Mouse (Mus musculus) macrophage (primary cell): ENCODE measurements around the gene Memo1. TPM values are rescaled to one million over a fixed set of nuclear protein-coding genes. Genes with fewer than 3 reads are reported as not detected.

Experiments
- H3K27ac ChIP-seq: fragments of 350-480 bp; formaldehyde crosslinking; 2 replicates; pipeline ENCODE4 v1.9.0; 2021
- H3K36me3 ChIP-seq: fragments of 350-480 bp; formaldehyde crosslinking; 2 replicates; pipeline ENCODE4 v1.9.0; 2021; ENCODE audit errors: inconsistent target
- H3K4me3 ChIP-seq: fragments of 350-480 bp; formaldehyde crosslinking; 2 replicates; pipeline ENCODE4 v1.9.0; 2021; ENCODE audit errors: inconsistent target
- H3K79me2 ChIP-seq: fragments of 350-480 bp; formaldehyde crosslinking; 2 replicates; pipeline ENCODE4 v1.9.0; 2021; ENCODE audit errors: inconsistent target
- WGBS: methylation state at CpG from one replicate; pipeline ENCODE4 v1.1.7; 2026; ENCODE audit warnings: inconsistent platforms; ENCODE audit not compliant: missing documents; 5-methylcytosine and 5-hydroxymethylcytosine counted together
- polyA plus RNA-seq: library from polyadenylated mRNA; stranded (reverse); fragments of 250-400 nt; gene quantifications from 3 replicates; pipeline ENCODE4 v1.2.4, GENCODE M21; 2018; ENCODE audit warnings: inconsistent platforms

Gene Memo1
- polyA plus RNA-seq, 1 experiment from 2014 or later: 43.0 TPM

DNA sequence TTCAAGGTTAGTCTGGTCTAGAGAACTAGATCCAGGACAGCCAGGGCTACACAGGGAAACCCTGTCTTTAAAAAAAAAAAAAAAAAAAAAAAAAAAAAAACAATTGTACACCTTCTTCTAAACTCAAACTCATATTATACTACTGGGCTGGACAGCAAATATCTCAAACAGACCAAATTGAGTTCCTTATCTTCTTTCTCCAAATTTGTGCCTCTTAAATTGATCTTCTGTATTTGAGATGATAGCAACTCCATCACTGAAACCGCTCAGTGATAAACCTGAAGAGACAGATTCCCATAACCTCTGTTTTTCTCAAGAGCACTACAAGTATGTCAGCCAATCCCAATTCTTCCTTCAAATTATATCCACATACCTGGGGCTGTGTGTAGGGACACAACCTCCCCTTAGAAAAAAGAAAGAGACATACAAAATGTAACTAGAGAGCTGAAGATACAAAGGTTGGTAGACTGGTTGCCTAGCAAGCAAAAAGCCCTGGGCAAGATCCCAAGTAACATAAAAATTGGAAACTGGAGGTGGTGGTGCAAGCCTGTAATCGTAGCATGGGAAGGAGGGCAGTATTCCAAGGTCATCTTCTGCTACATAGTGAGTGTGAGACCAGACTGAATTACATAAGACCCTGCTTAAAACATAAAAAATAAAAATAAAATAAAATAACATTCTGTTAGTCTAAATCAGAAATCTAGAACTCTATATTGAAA lies 10.8 kb downstream of the Memo1 start:
- 100% methylated on average over 2 of the region's 2 CpGs for WGBS
- Histone ChIP-seq H3K27ac (no peak overlapping the region), H3K79me2 (peaks cover 100% of the 10 kb centered on the region), H3K4me3 (no peak overlapping the region), H3K36me3 (no peaks in the 10 kb centered on the region)

DNA sequence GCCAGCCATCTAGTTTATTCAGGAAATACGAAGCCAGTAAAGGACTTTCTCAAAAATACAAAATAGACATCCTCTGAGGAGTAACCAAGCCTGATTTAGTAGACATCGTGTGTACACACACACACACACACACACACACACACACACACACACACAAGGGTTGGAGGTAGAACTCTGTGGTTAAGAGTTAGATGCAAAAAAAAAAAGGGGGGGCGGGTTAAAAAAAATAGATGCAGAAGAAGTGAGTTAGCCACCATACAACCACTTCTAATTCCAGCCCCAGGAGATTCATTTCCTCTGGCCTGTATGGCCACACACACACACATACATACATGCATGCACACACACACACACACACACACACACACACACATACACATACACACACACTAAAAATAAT lies 13.3 kb downstream of the Memo1 start:
- peaks cover 100% of the 10 kb centered on the region for H3K79me2 ChIP-seq
- H3K36me3 ChIP-seq: no peaks in the 10 kb centered on the region
- no peak overlapping the region for H3K27ac ChIP-seq
- WGBS: 67% methylated on average over 2 of the region's 3 CpGs
- H3K4me3 ChIP-seq: no peak overlapping the region

DNA sequence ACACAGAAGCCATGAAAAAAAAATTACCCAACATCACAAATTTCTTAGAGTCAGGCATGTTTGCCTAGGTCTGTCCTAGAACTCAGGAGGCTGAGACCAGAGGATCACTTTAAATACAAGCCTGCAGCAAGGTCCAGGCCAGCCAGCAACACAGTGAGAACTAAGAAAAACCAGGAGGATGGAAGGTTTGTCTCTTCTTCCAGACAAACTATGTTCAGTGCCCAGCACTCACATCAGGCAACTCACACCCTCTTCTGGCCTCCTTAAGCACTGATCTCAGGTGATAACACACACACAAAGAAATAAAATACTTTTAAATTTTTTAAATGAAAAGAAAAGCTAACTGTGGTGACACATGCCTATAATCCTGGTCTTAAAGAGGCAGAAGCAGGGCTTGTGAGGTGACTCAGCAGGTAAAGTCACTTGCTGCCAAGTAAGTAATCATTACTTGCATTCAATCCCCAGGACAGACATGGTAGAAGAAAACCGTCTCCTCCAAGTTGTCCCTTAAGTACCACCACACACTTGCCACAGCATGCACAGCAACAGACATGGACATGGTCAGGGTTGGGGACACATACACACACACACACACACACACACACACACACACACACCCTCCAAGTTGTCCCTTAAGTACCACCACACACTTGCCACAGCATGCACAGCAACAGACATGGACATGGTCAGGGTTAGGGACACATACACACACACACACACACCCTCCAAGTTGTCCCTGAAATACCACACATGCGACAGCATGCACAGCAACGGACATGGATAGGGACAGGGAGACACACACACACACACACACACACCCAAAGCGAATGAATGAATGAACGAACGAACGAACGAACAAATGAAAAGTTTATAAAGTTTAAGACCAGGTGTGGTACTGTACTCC lies 16.1 kb downstream of the Memo1 start:
- Histone ChIP-seq H3K36me3 (no peaks in the 10 kb centered on the region), H3K4me3 (no peak overlapping the region), H3K27ac (no peak overlapping the region), H3K79me2 (peaks cover 98% of the 10 kb centered on the region)
- 97% methylated on average over 8 of the region's 8 CpGs for WGBS

DNA sequence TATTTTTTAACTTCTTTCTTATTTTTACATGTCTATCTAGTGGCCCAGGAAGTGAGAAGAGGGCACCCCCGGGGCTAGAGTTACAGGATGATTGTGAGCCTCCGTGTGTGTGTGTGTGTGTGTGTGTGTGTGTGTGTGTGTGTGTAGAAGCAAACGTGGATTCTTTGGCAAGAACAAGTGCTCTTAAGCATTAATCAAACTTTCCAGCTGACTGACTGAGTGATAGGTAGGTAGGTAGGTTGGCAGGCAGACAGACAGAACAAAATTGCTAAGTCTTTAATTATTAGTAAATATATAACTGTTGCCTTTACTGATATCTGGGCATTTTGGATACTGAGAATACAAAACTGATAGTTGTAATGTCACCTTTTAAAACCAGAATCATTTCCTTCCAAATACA lies 20.9 kb downstream of the Memo1 start:
- Histone ChIP-seq H3K27ac (no peak overlapping the region), H3K4me3 (no peak overlapping the region), H3K79me2 (peaks cover 98% of the 10 kb centered on the region), H3K36me3 (no peaks in the 10 kb centered on the region)
- 69% methylated on average over 2 of the region's 3 CpGs for WGBS

DNA sequence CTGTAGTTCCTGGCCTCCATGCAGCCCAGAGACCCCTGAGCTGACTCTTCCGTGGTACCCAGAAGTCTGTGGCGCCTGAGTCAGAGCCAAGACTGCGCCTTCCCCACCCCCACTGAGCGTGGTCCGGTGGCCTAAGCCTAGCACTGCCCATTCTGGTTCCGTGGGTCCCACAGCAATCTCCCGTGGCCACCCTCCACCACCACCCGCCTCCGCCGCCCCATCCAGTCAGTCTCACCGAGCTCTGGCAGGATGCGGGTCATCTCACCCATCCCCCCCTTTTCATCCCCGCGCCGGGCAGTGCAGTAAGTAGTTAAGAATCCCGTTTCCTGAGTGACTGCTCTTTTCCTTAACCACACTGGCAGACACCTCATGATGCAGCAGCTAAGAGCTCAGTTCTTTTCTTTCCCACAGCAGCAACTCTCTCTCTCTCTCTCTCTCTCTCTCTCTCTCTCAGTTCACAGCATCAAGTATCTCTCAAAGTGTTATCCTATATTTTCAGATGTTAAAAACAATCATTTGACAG lies 22.6 kb downstream of the Memo1 start:
- Histone ChIP-seq H3K4me3 (no peak overlapping the region), H3K79me2 (peaks cover 98% of the 10 kb centered on the region), H3K36me3 (no peaks in the 10 kb centered on the region), H3K27ac (no peak overlapping the region)
- WGBS: 85% methylated on average over 16 of the region's 16 CpGs

DNA sequence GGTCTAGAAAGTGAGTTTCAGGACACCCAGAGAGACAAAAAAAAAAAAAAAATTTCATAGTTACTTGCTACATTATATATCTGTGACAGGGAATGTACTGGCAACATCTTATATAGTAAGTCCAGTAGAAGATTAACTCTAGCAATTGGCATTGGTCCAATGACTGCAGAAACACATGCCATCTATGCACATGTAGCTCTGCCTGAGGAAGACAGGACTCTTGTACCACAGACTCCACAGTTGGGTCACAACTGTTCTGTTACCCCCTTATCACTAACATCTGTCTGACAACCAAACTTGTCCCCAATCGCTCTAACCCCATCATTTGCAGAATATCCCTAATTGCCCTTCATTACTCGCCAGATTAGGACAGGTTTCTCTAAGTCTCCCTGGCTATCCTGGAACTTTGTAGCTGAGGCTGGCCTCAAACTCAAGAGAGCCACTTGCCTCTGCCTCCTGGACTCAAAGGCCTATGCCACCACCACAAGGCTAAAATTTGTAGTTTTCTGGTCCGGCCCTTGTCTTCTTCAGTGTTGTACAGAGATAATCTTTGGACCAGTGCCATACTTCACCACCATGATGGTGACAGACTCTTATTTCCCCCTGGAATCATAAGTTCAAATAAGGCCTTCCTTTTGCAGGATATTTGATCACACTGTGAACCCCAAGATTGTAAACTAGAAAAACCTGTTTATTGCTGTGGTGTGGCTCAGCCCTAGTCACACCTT lies 23.6 kb downstream of the Memo1 start:
- WGBS: 100% methylated on average over 2 of the region's 3 CpGs
- Histone ChIP-seq H3K79me2 (peaks cover 98% of the 10 kb centered on the region), H3K4me3 (no peak overlapping the region), H3K27ac (no peak overlapping the region), H3K36me3 (no peaks in the 10 kb centered on the region)

DNA sequence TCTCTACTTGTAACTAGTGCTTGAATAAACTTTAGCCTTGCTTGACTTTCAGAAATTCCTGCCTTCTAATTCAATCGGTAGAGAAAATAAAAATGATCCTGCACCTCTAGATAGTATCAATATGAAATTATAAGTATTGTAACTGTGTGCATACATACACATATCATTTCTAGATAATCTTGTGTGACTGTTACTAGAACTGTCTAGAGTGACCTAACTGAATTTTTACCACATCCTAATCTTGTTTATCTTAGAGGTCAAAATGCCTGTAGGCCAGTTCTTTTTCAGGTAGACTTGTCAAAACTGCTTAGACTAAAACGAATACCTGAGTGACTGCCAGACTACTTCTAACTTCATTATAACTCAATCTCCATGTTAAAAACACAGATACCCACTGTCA lies 25.1 kb downstream of the Memo1 start:
- Histone ChIP-seq H3K79me2 (peaks cover 100% of the 10 kb centered on the region), H3K4me3 (no peak overlapping the region), H3K27ac (no peak overlapping the region), H3K36me3 (no peaks in the 10 kb centered on the region)
- WGBS: 31% methylated on average over 2 of the region's 2 CpGs

DNA sequence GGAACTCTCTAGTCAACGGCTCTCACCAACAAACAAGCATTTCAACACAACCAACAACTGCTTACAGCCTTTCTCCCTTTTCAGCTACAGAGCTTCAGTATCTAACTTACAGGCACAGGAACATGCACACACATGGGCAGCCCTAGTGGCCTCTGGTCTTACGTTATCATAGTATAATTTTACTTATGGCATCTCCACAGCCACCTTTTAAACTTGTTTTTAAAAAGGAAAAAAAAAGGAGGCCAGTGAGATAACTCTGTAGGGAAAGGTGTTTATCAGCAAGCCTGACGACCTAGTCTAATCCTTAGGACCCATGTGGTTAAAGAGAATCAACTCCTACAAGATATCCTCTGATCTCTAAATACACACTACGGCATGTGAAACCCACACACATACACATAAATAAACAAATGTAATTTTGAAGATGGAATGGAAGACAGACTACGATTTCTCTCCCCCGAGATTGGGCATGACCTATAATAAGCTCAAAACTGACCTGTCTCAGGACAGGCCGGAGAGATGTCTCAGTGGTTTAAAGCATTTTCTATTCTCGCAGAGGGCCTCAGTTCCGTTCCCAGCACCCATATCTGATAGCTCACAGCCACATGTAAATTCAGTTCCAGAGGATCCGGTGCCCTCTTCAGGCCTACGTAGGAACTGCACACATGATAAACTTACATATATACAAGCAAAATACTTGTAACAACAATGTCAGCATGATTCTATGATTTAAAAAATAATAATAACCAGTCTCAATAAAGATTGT lies 27.7 kb downstream of the Memo1 start:
- Histone ChIP-seq H3K4me3 (no peak overlapping the region), H3K27ac (no peak overlapping the region), H3K79me2 (peaks cover 100% of the 10 kb centered on the region), H3K36me3 (no peaks in the 10 kb centered on the region)
- 96% methylated on average over 11 of the region's 11 CpGs for WGBS

DNA sequence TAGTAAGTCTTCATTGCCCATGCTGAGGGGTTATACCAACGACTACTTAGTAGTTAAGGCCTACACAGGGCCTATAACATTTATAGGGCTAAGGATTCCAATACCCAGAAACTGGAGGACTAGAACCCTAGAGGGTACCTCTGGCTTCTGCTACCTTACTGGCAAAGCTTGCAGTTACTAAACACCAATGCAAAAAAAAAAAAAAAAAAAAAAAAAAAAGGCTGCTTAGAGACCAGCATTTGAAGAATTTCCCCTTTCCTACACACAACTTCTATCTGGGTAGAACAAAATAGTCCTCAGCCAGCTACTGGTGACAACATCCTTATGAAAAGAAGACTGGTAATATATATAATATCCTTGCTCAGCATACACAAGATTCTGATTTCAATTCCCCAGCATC lies 29.7 kb downstream of the Memo1 start:
- 0 out of 2 replicates have a peak overlapping the region, but pooled peaks have one; percentile 24 for H3K27ac ChIP-seq
- no peaks in the 10 kb centered on the region for H3K36me3 ChIP-seq
- 47% methylated on average over 1 of the region's 1 CpGs for WGBS
- H3K4me3 ChIP-seq: no peak overlapping the region
- H3K79me2 ChIP-seq: peaks cover 100% of the 10 kb centered on the region

DNA sequence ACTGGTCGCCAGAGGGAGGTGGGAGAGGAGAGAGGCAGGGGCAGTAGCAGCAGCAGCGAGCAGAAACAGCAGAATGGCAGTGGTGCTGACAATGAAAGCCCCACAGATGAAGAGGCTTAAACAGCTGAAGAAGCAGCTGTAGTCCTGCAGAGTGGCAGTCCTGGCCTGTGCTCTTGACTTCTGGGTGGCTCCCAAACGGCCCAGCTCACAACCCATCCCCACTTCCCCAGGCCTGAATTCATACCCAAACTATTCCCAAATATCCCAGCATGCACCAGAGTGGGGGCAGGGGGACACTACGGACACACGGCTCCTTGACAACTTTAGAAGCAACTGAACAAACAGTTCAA lies 30.2 kb downstream of the Memo1 start:
- Histone ChIP-seq H3K4me3 (no peak overlapping the region), H3K36me3 (no peaks in the 10 kb centered on the region), H3K79me2 (peaks cover 100% of the 10 kb centered on the region), H3K27ac (peak overlapping the region; percentile 24)
- WGBS: 33% methylated on average over 5 of the region's 5 CpGs

DNA sequence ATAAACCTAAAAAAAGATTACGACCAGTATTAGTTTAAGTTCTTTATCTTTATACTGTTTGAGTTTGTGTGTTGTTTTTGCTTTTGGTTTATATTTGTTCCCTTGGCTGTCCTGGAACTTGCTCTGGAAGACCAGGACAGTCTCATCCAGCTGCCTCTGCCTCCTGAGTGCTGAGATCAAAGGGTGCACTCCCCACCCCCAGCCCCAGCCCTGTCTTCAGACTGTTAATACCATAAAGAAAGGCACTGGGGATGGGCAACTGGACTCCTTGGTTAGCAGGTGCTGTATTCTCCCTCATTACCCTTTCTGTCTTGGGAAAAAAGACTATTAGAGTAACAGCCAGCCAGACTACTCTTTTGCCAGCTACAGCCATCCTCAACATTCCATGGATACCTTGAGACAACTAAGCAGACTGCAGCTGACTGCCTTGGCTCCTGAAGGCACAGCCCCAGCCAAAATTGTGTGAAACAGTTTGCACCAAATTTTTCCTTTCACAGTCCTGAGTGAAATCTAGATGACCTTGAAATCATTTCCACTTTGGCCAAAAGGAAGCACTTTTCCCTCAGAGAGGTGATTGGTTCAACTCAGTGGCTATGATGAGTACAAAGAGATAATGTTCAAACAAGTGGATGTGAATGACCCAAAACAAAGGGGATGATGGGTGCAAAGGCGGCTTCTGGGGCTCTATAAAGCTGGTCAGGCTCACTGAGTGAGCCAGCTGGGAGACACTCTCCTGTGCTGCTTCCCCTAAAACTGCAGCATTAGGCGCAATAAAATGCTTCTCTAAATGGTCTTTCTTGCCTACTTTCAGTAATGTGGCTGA lies 30.8 kb downstream of the Memo1 start:
- H3K27ac ChIP-seq: peak overlapping the region; percentile 24
- no peaks in the 10 kb centered on the region for H3K36me3 ChIP-seq
- H3K79me2 ChIP-seq: peaks cover 100% of the 10 kb centered on the region
- H3K4me3 ChIP-seq: no peak overlapping the region
- 69% methylated on average over 3 of the region's 3 CpGs for WGBS

DNA sequence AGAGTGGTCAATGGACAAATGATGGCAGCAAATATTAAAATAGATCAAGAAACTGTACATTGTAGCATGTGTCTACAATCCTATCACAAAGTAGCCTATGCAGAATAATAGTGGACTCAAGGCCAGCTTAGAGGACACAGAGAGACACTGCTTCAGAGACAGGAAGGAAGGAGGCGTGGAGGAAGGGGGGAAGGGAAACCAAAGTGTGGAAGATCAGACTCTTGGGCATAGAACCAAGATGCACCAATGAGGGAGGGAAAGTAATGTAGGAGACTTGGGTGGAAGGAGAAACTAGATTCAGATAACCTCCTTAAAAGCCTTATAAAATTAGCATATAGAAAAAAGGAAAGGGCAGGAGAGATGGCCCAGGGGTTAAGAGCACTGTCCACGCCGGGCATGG lies 32.9 kb downstream of the Memo1 start:
- H3K4me3 ChIP-seq: no peak overlapping the region
- peak overlapping the region; percentile 2; the same call in 1 of the 2 replicates for H3K27ac ChIP-seq
- 71% methylated on average over 3 of the region's 3 CpGs for WGBS
- H3K79me2 ChIP-seq: peaks cover 99% of the 10 kb centered on the region
- H3K36me3 ChIP-seq: peaks cover 11% of the 10 kb centered on the region; the same call in 1 of the 2 replicates

DNA sequence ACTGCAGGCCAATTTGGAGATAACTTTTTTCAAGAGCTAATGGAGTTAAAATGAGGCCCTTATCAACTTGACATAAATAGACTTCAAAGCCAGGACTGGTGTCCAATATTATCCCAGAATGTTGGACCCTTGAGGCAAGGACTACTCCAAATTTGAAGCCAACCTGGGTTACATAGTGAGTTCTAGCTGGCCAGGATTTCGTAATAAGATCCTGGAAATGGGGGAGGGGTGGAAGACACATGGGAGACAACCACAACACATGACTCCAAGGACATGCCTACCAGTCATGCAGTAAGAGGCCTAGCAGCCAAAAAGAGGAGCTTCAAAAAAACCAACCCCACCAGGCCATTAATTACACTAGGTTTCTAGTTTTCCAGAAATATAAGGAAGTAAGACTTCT lies 50.0 kb downstream of the Memo1 start:
- WGBS: 64% methylated on average over 1 of the region's 1 CpGs
- peaks cover 17% of the 10 kb centered on the region; the same call in 1 of the 2 replicates for H3K79me2 ChIP-seq
- no peak overlapping the region for H3K4me3 ChIP-seq
- no peaks in the 10 kb centered on the region for H3K36me3 ChIP-seq
- no peak overlapping the region for H3K27ac ChIP-seq
